Mouse (Mus musculus) midbrain, postnatal 0 days (tissue): ENCODE data around the gene Prex1. TPM values are rescaled to one million over a fixed set of nuclear protein-coding genes. Genes with fewer than 3 reads are reported as not detected.

Experiments used
- ATAC-seq: fragments of 200-750 bp; cut with Nextera tagmentation; 2 replicates; pipeline ENCODE4 v1.8.0; 2017; ENCODE audit warnings: moderate number of reproducible peaks, mild to moderate bottlenecking, moderate TSS enrichment, moderate library complexity; ENCODE audit not compliant: low FRiP score
- DNase-seq: peaks from one replicate; pipeline ENCODE4 v3.0.0-alpha.2; 2015; ENCODE audit warnings: low spot score
- H3K27ac ChIP-seq: fragments of 300-500 bp; sonication (generic); 2 replicates; pipeline ENCODE4 v1.5.1; 2014; ENCODE audit warnings: low read depth, mild to moderate bottlenecking, low read length, mixed read lengths
- H3K27me3 ChIP-seq: fragments of 300-500 bp; sonication (generic); 2 replicates; pipeline ENCODE4 v1.6.1; 2014; ENCODE audit warnings: low read length, control low read depth, mixed read lengths; ENCODE audit not compliant: insufficient read depth
- H3K36me3 ChIP-seq: fragments of 300-500 bp; sonication (generic); 2 replicates; pipeline ENCODE4 v1.6.1; 2014; ENCODE audit warnings: low read length, control low read depth, mixed read lengths; ENCODE audit not compliant: insufficient read depth
- H3K4me1 ChIP-seq: fragments of 300-500 bp; sonication (generic); 2 replicates; pipeline ENCODE4 v1.6.1; 2014; ENCODE audit warnings: mild to moderate bottlenecking, control low read depth, antibody characterized with exemption, low read length, mixed read lengths; ENCODE audit not compliant: insufficient read depth
- H3K4me2 ChIP-seq: fragments of 300-500 bp; sonication (generic); 2 replicates; pipeline ENCODE4 v1.6.1; 2014; ENCODE audit warnings: low read depth, mild to moderate bottlenecking, low read length, mixed read lengths; ENCODE audit not compliant: poor library complexity, severe bottlenecking
- H3K4me3 ChIP-seq: fragments of 300-500 bp; sonication (generic); 2 replicates; pipeline ENCODE4 v1.5.1; 2014; ENCODE audit warnings: low read depth, mild to moderate bottlenecking, low read length, moderate library complexity
- H3K9ac ChIP-seq: fragments of 300-500 bp; sonication (generic); replicated peaks from 2 replicates; pipeline ENCODE4 v1.6.1; 2014; ENCODE audit warnings: mild to moderate bottlenecking, low read length, moderate library complexity, mixed read lengths; ENCODE audit not compliant: poor library complexity, severe bottlenecking
- H3K9me3 ChIP-seq: fragments of 300-500 bp; sonication (generic); 2 replicates; pipeline ENCODE4 v1.6.1; 2016; ENCODE audit warnings: low read length, control low read depth
- CTCF ChIP-seq: IDR thresholded peaks from 2 replicates; pipeline ENCODE4 v1.5.1; 2016; ENCODE audit warnings: antibody characterized with exemption, mild to moderate bottlenecking
- WGBS: fragments of 180-500 bp; shearing (Covaris S2); extraction: QIAGEN DNeasy Blood & Tissue Kit; methylation state at CpG from one replicate; pipeline ENCODE4 v1.1.7; 2014; 5-methylcytosine and 5-hydroxymethylcytosine counted together
- polyA plus RNA-seq: library from polyadenylated mRNA; unstranded; fragments of >200 nt; fragmentation: Nextera tagmentation; extraction: Ambion mirVana; gene quantifications from 2 replicates; pipeline ENCODE4 v1.2.1, GENCODE M21; 2015
- total RNA-seq: library from RNA; depleted of rRNA; stranded (reverse); fragments of >200 nt; gene quantifications from 2 replicates; pipeline ENCODE4 v1.2.3, GENCODE M21; 2014

Prex1 gene
- total and polyA plus RNA-seq, 2 experiments from 2014 or later: 17.4 to 53.8 TPM

- Histone ChIP-seq H3K4me2 (no peak overlapping the region), H3K4me1 (peaks cover 3% of the 10 kb centered on the region; the same call in 1 of the 2 replicates), H3K9me3 (no peaks in the 10 kb centered on the region), H3K27me3 (no peaks in the 10 kb centered on the region), H3K36me3 (no peaks in the 10 kb centered on the region), H3K4me3 (no peak overlapping the region), H3K27ac (peak overlapping the region; percentile 68), H3K9ac (no peak overlapping the region)
- no peak for TF ChIP-seq CTCF
- WGBS: 47% methylated on average over 23 of the region's 23 CpGs
- peak; percentile 83 for DNase-seq
- ATAC-seq: peak; percentile 86
These were observed 21.8 kb downstream of the Prex1 start for GRCm38 (mm10) chr2:166691602-166692509.

DNA sequence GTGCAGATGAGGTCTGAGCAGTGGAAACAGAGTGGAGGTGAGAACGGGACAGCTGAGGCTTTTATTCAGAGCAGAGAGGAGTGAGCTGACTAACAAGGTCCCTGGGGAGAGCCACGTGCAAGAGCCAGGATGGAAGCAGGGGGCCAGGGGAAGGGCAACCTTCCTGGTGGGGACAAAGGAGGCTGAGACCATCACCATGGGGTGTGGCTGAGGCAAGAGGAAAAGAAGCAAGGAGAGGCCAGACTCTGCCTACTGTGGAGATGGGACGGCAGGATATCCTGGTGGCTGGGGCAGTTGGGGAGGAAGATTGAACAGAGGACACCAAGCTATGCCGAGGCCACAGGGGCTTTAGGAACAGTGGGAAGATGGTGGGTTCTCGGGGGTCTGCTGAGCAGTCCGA, 26.7 kb downstream of the Prex1 start:
- 34% methylated on average over 6 of the region's 6 CpGs for WGBS
- ATAC-seq (no peak), DNase-seq (no peak)
- no peak overlapping the region for H3K4me2 ChIP-seq
- no peak for TF ChIP-seq CTCF
- H3K9me3 ChIP-seq: no peaks in the 10 kb centered on the region
- H3K27me3 ChIP-seq: no peaks in the 10 kb centered on the region
- H3K27ac ChIP-seq: no peak overlapping the region
- 0 out of 2 replicates have a peak overlapping the region, but pooled peaks have one; percentile 4 for H3K9ac ChIP-seq
- H3K4me1 ChIP-seq: 0 out of 2 replicates have a peak, but pooled peaks cover 3% of the 10 kb centered on the region
- H3K4me3 ChIP-seq: no peak overlapping the region
- no peaks in the 10 kb centered on the region for H3K36me3 ChIP-seq

DNA sequence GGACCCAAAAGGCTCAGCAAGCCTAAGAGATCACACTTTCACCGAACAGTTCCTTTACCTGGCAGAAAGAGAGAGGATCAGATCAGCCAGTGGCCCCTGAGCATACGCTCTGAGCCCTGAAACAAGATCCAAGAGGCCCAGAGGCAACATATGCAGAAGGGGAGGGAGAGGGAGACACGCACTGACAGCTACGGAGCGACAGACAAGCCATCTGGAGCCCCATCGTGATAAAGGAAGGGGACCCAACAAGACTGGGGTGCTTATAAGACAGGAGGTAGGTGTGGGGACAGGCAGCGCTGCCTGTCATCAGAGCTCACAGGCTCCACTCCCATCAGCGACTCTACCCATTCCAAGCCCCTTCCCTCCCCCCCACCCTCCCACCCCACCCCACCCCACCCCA, 27.8 kb downstream of the Prex1 start:
- H3K9ac ChIP-seq: no peak overlapping the region
- H3K27me3 ChIP-seq: no peaks in the 10 kb centered on the region
- no peak overlapping the region for H3K27ac ChIP-seq
- H3K9me3 ChIP-seq: no peaks in the 10 kb centered on the region
- H3K4me3 ChIP-seq: no peak overlapping the region
- H3K4me1 ChIP-seq: 0 out of 2 replicates have a peak, but pooled peaks cover 3% of the 10 kb centered on the region
- no peak for ATAC-seq
- no peaks in the 10 kb centered on the region for H3K36me3 ChIP-seq
- DNase-seq: no peak
- no peak for TF ChIP-seq CTCF
- no peak overlapping the region for H3K4me2 ChIP-seq
- 63% methylated on average over 8 of the region's 8 CpGs for WGBS

DNA sequence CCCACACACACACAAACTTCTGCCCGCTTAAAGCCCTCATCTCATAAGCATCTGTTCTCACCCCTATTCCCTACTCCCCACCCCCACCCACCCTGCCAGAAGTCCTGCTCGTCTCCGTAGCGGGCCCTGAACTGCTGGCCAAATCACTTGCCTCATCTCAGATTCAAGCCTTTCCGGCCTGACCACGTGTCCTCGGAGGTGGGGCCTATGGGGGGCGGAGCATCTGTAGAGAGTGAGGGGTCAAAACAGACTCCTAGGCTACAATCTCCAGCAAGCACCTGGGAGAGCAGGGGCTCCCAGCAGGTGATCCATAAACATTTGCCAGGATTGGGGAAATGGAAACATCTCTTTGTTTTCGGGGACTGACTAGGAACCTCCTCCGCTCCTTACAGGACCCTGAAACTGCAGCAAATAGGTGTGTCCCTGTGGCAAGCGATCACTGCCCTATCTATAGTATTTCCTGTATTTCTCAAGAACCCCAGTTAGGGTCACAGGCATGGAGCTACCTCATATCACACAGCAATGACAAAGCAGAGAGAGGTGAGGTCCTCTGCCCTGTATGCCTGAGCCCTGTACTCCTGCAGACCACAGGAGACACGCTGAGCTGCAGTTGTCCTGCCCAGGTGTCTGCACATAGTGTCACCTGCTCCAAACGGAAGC, 29.6 kb downstream of the Prex1 start:
- WGBS: 27% methylated on average over 13 of the region's 13 CpGs
- ATAC-seq (no peak), DNase-seq (no peak)
- peaks cover 3% of the 10 kb centered on the region; the same call in 1 of the 2 replicates for H3K4me1 ChIP-seq
- no peak overlapping the region for H3K4me3 ChIP-seq
- H3K9me3 ChIP-seq: no peaks in the 10 kb centered on the region
- H3K27me3 ChIP-seq: no peaks in the 10 kb centered on the region
- no peak overlapping the region for H3K4me2 ChIP-seq
- peak overlapping the region; percentile 63 for H3K27ac ChIP-seq
- H3K36me3 ChIP-seq: no peaks in the 10 kb centered on the region
- no peak overlapping the region for H3K9ac ChIP-seq
- TF ChIP-seq CTCF: no peak

- H3K36me3 ChIP-seq: no peaks in the 10 kb centered on the region
- 0 out of 2 replicates have a peak, but pooled peaks have one; percentile 3 for TF ChIP-seq CTCF
These were observed 30.8 kb downstream of the Prex1 start for GRCm38 (mm10) chr2:166682866-166683265.

More at GRCm38 (mm10) chr2:166682866-166683265, 30.8 kb downstream of the Prex1 start:
- DNase-seq (peak; percentile 89), ATAC-seq (peak; percentile 71)
- Histone ChIP-seq H3K27me3 (no peaks in the 10 kb centered on the region), H3K9me3 (no peaks in the 10 kb centered on the region), H3K9ac (no peak overlapping the region), H3K27ac (peak overlapping the region; percentile 63), H3K4me3 (no peak overlapping the region), H3K4me2 (no peak overlapping the region), H3K4me1 (peaks cover 3% of the 10 kb centered on the region; the same call in 1 of the 2 replicates)
- 31% methylated on average over 4 of the region's 4 CpGs for WGBS
